Mouse (Mus musculus) layer of hippocampus, adult 9-11 months (tissue): ENCODE measurements at regions not wholly inside any gene's neighbourhood (a gene's known extent, or its start where the extent isn't known, plus 50 kb on each side); places are given as distances from the start of the nearest gene placed in this dataset.

Experiments
- DNase-seq: peaks from one replicate; pipeline ENCODE4 v3.0.0; 2022

DNA sequence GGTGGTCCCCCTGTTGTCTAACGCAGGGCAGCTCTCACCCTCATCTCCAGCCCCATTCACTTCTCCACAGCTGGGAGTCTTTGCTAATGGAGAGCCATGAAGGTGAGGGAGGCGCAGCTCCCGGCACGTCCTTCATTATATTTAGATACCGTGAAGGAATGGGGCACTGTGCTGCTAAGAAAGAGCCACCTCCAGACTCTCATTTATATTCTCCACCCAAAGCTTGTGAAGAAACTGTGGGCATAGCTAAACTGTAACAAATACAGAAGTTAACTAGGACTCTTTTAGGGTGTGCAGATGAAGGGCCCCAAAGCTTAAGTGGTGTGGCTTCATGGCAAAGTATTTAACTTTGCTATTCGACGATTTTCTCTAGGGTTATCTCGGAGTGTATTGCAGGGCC is 136.4 kb downstream of the Ddx11 start:
- DNase-seq: no peak

DNA sequence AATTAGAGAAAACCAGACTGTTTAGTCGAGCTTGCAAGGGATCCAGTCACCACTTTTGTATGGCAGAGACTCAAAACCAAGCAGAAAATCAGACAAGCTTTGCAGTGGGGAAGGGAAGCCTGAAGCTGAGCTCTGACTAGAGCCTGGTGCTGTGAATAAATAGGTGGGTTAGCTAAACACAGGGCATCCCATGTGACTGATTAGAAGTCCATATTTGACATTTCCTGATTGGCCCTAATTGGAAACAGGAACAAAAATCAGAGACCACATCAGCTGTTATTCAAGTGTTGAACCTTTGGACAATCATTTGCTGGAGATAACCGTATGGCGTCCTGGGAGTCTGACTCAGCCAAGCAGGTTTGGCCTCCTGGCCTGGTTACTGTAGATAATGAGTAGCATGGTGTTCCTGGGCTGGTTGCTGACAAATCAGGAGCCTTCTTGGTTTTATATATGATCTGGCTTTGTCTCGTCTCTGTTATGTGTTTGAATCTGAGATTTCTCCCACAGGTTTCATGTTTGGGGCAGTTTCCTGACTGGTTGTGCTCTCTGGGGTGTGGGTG is 139.4 kb downstream of the Ddx11 start:
- DNase-seq: no peak

DNA sequence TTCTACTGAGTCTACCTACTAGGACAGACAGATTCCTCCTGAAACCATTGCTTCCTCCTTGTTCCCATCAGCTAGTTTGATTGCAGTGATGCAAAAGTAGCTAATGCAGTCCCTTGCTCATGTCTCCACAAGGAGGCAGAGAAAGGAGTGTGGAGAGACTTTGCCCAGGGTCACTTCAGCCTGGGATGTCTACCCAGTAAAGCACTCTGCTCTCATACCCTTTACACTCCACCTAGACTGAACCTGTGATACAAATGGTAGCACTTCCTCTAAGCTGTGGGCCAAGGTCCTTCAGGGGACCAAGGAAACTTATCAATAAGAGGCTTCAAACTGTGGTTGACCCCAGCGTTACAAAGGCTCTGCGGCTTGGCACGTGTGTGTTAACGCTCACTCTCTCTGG is 140.1 kb downstream of the Ddx11 start:
- DNase-seq: no peak

DNA sequence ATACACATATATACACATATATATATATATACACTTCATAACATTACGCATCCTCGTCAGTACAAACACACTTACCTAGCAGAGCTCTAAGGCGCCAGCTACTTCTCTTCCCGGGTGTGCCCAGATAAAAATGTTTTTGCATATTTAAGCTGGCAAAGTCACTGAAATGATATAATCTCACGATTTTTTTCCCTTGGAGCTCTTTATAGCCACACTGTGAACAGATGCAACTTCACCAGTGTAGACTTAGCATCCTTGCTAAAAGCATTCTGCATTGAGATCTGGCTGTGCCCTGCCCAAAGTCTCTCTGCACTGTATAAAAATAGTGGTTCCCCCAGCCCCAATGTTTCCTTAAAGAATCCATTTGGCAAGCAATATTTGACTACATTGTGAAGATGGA is 143.5 kb downstream of the Ddx11 start:
- peak; percentile 27 for DNase-seq

DNA sequence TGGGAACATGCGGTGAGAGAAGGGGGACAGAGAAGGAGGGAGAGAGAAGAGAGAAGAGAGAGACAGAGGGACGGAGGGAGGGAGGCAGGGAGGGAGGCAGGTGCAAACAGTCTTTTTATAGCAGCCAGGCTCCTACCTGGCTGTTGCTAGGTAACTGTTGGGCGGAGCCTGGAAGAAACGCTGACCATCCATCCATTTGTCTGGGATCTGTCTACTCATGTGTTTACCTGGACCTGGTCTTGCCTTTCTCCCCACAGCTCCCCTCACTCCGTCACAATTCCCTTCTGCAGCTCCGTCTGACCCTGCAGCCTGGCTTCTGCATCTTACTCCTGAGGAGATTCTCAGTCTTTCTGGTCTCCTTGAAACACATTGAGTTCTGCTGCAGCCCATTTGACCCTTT is 144.5 kb downstream of the Ddx11 start:
- DNase-seq: no peak

DNA sequence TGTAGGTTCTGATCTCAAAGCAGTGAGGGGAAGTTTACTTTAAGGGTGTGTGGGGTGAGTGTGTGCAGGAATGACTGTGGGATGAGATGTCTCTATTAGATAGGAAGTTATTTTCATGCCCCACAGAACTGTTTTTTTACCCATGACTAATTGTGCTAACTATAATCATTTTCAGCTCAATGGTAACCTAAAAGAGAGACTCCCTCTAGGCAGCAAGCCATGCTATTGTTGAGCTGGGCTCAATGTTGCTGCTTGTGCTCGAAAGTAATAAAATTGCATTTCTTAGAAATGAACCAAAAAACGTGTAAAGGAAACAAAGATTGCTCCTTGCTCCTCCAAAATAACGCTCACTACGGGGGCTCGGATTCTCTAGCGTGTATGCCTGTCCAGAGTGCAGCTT is 146.2 kb downstream of the Ddx11 start:
- no peak for DNase-seq

DNA sequence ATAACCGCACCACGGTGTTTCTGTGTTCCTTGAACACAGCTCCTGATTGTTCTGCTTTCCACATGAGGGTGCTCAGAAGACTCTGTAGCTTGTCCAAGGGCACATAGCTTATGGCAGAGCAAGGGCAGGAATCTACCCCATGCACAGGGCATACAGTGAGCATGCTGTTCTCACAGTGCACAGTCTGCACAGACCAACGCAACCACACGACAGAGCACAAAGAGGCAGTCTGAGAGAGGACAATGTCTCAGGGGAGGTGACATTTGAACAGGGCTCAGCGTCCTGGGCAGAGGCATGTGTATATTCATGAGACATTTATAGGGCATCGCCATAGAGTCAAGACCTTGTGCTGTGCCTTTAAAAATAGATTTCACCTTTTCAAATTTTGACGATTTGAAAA is 148.6 kb downstream of the Ddx11 start:
- DNase-seq: no peak

DNA sequence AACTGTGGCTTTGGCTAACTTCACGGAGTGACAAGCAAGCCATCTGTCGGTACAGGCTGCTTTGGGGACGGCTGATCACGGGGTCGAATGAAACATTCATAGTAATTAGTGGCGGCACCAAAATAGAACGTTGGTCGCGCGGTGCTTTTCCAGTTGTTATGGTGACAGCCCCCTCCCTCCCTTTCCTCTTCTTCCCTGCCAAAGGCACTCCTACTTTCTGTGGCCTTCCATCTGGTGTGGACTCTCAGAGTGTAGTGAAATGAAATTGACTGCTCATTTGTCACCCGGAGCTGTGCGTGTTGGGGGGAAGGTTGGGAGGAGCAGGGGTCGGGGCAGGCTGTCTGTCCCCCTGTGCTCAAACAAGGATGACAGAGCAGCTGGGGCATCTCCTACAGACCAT is 153.5 kb downstream of the Ddx11 start:
- DNase-seq: peak; percentile 92

DNA sequence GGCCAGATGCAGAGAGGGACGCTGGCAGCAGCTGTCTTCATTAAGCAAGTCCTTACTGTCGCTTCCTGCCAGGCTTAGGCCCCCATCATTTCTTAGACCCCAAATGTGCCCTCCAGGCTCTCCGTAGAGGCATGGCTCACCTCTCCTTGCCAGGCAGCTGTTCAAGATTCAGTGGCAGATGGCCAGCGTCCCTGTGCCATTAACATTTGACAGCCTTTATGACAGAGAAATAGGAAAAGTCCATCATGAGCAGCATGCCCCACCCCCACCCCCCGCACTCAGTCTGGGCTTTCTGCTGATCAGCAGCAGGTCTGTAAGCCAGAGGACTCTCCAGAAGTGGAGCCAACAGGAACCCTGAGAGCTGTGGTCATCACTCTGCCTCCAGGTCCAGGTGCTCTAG is 154.7 kb downstream of the Ddx11 start:
- DNase-seq: no peak

DNA sequence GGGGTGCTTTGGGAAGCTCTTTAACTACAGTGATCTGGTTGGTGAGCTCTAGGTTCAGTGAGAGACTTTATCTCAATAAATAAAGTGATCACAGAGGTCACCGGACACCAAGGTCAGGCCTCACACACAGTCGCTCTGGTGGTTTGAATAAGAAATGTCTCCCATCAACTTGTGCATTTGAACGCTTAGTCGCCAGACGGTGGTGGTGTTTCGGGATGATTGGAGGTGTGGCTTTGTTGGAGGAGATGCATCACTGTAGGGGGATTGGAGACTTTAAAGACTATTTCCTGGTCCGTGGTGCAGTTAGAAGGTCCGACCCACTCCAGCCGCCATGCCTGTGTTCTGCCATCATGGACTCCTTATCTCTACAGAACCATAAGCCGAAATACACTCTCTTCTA is 162.0 kb downstream of the Ddx11 start:
- no peak for DNase-seq
